Mouse (Mus musculus): ENCODE measurements around the gene Mapkap1. TPM values are rescaled to one million over a fixed set of nuclear protein-coding genes. Genes with fewer than 3 reads are reported as not detected.
"Not testable (repeated sequence)": the region's sequence is repeated elsewhere in the genome, so short reads cannot be mapped to it uniquely, and the experiment has no call there.

Mapkap1 gene
- polyA plus RNA-seq, 1 experiment: 49.4 TPM

DNA sequence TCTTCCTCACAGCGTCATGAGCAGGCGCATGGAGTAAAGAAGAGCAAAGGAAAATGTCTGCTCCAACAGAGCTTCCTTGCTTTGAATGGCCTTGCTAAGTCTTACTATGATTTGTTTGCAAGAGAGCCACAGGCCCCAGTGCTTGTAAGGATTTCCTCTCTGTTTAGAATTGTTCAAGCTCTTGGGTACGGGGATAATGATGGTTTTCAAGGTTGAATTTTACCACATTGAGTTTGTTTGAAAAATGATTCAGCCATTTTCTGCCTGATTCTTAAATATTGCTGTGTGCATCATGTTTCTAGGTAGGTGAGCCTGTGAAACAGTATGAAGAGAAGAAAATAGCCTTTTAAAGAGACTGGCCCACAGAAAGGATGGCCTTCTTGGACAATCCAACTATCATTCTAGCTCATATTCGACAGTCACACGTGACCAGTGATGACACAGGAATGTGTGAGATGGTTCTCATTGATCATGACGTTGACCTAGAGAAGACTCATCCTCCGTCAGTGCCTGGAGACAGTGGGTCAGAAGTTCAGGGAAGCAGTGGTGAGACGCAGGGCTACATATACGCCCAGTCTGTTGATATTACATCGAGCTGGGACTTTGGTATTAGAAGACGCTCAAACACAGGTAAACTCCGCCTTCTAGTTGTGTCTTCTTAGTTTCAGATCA is 25.3 kb downstream of the Mapkap1 start:
- 95% methylated on average over 12 of the region's 12 CpGs for WGBS
- H3K27ac ChIP-seq (ENCODE audit: insufficient read depth, low read depth, low read length): no peak overlapping the region
- no peaks in the 10 kb centered on the region for H3K4me1 ChIP-seq (ENCODE audit: control insufficient read depth, insufficient read depth, low read length)
- DNase-seq: no peak
- H3K36me3 ChIP-seq (ENCODE audit: control insufficient read depth, insufficient read depth, low read length): no peaks in the 10 kb centered on the region
- no peak for TF ChIP-seq CTCF (conservative IDR thresholded peaks at IDR 0.05; ENCODE audit: insufficient read depth, insufficient read length, low read depth, low read length)
- no peak for TF ChIP-seq POLR2A (IDR thresholded peaks at IDR 0.05; ENCODE audit: low read depth, low read length)
- no peak overlapping the region for H3K4me3 ChIP-seq (ENCODE audit: insufficient read depth, low read depth, low read length)
- H3K27me3 ChIP-seq (replicated peaks; ENCODE audit: control insufficient read depth, insufficient read depth, low read length): no peaks in the 10 kb centered on the region

DNA sequence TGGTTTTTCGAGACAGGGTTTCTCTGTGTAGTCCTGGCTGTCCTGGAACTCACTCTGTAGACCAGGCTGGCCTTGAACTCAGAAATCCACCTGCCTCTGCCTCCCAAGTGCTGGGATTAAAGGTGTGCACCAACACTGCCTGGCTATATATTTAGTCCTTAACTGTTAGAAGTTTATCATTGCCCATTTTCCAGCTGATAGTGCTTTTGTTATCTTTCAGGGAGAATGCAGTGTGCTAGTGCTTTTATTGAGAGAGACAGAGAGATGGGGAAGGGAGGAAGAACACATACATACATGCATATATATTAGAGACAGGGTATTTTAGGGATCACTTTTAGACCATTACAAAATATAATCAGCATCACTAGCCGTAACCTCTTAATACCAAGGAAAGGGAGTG is 26.3 kb downstream of the Mapkap1 start:
- H3K36me3 ChIP-seq (ENCODE audit: control insufficient read depth, insufficient read depth, low read length); H3K27ac ChIP-seq (ENCODE audit: insufficient read depth, low read depth, low read length); H3K27me3 ChIP-seq (replicated peaks; ENCODE audit: control insufficient read depth, insufficient read depth, low read length); DNase-seq; H3K4me3 ChIP-seq (ENCODE audit: insufficient read depth, low read depth, low read length); H3K4me1 ChIP-seq (ENCODE audit: control insufficient read depth, insufficient read depth, low read length): not testable (repeated sequence)
- 100% methylated on average over 1 of the region's 2 CpGs for WGBS

DNA sequence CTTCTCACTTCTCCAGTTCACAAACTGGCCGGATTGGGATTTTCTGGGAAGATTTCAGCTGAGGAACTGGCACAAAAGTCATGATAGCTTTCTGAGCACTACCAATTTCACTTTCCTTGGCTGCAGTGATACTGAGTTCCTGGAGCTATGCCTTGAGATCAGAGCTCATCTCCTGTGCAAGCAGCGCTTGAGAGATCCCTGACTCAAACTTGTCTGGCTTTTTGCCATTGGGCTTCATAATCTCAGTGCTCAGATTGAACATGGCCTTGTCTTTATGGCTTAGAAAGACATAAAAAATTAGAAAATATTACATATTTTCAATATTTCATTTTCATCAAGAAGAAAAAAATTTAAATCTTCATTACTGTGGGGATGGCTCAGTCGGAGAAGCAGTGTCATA is 29.8 kb downstream of the Mapkap1 start:
- no peaks in the 10 kb centered on the region for H3K36me3 ChIP-seq (ENCODE audit: control insufficient read depth, insufficient read depth, low read length)
- no peaks in the 10 kb centered on the region for H3K4me1 ChIP-seq (ENCODE audit: control insufficient read depth, insufficient read depth, low read length)
- no peak overlapping the region for H3K4me3 ChIP-seq (ENCODE audit: insufficient read depth, low read depth, low read length)
- H3K27me3 ChIP-seq (replicated peaks; ENCODE audit: control insufficient read depth, insufficient read depth, low read length): no peaks in the 10 kb centered on the region
- H3K27ac ChIP-seq (ENCODE audit: insufficient read depth, low read depth, low read length): no peak overlapping the region
- no peak for DNase-seq
- WGBS: 90% methylated on average over 3 of the region's 3 CpGs
- TF ChIP-seq CTCF (conservative IDR thresholded peaks at IDR 0.05; ENCODE audit: insufficient read depth, insufficient read length, low read depth, low read length) (no peak), POLR2A (IDR thresholded peaks at IDR 0.05; ENCODE audit: low read depth, low read length) (no peak)

DNA sequence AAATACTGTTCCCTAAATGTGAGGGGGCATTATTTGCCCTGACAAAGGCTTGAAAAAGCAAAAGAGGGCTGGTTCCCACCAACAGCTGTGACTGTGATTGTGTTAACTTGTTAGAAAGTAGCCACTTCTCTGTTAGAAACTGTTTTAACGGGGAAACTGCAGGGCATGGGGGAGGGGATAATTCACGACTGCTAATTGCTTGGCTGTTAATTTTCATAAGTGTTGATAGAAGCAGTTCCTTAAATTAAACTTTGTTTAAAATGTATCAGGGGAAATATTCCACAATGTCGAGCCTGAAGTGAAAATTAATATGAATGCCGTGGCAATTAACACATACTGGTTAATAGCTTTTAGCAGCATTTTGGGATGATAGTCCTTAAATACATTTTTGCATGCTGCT is 42.2 kb downstream of the Mapkap1 start:
- Histone ChIP-seq H3K27ac (ENCODE audit: insufficient read depth, low read depth, low read length) (no peak overlapping the region), H3K36me3 (ENCODE audit: control insufficient read depth, insufficient read depth, low read length) (no peaks in the 10 kb centered on the region; the same call in 1 of the 2 replicates), H3K4me3 (ENCODE audit: insufficient read depth, low read depth, low read length) (no peak overlapping the region), H3K4me1 (ENCODE audit: control insufficient read depth, insufficient read depth, low read length) (no peaks in the 10 kb centered on the region), H3K27me3 (replicated peaks; ENCODE audit: control insufficient read depth, insufficient read depth, low read length) (no peaks in the 10 kb centered on the region)
- TF ChIP-seq POLR2A (IDR thresholded peaks at IDR 0.05; ENCODE audit: low read depth, low read length) (no peak), CTCF (conservative IDR thresholded peaks at IDR 0.05; ENCODE audit: insufficient read depth, insufficient read length, low read depth, low read length) (no peak)
- 62% methylated on average over 4 of the region's 4 CpGs for WGBS
- no peak for DNase-seq

DNA sequence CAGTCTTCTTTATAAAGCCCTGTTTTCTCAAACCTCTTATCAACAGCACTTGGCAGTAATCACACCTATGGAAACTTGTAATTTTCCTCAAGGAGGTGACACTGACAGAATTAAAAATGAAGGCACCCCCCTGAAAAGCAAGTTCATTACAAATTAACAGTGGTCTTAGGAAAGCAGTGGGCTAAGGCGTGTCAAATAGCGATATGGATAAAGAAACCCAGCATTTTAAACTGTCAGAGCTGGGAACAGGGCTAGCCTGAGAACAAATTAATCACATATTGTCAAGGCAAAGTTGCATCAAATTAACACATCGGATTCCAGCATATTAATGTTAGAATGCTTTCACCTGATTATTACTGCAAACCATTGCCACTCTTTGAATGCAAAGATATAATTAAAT is 55.9 kb downstream of the Mapkap1 start:
- H3K27ac ChIP-seq (ENCODE audit: insufficient read depth, low read depth, low read length): no peak overlapping the region
- H3K4me1 ChIP-seq (ENCODE audit: control insufficient read depth, insufficient read depth, low read length): no peaks in the 10 kb centered on the region
- no peak overlapping the region for H3K4me3 ChIP-seq (ENCODE audit: insufficient read depth, low read depth, low read length)
- no peak for DNase-seq
- no peak for TF ChIP-seq POLR2A (IDR thresholded peaks at IDR 0.05; ENCODE audit: low read depth, low read length)
- TF ChIP-seq CTCF (conservative IDR thresholded peaks at IDR 0.05; ENCODE audit: insufficient read depth, insufficient read length, low read depth, low read length): no peak
- H3K27me3 ChIP-seq (replicated peaks; ENCODE audit: control insufficient read depth, insufficient read depth, low read length): no peaks in the 10 kb centered on the region
- 88% methylated on average over 3 of the region's 3 CpGs for WGBS
- H3K36me3 ChIP-seq (ENCODE audit: control insufficient read depth, insufficient read depth, low read length): no peaks in the 10 kb centered on the region; the same call in 1 of the 2 replicates

DNA sequence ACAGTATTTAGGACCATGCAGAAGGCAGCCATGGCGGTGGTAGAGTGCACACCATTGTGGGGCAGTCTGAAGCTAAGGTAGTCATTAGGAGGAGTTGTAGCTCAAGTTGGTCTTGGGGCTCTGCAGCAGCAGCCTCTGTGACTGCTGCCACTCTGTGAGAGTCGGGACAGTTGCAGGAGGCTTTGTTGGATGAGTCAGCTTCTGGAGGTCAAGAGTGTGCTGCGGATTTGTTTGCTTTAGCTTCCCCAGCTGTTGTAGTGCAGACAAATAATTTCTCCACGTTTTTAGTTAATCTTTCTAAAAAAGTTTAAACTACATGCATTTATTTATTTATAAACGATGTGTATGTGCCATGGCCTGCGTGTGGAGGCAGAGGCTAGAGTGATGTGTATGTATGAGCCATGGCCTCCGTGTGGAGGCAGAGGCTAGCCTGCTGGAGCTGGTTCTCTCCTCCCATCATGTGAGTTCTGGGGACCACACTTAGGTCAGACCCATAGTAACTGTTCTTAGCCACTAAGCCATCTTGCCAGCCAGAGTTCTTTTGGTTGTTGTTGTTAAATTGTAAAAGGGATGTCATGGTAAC is 62.1 kb downstream of the Mapkap1 start:
- H3K36me3 ChIP-seq (ENCODE audit: control insufficient read depth, insufficient read depth, low read length): no peaks in the 10 kb centered on the region
- no peak overlapping the region for H3K27ac ChIP-seq (ENCODE audit: insufficient read depth, low read depth, low read length)
- H3K27me3 ChIP-seq (replicated peaks; ENCODE audit: control insufficient read depth, insufficient read depth, low read length): no peaks in the 10 kb centered on the region
- H3K4me3 ChIP-seq (ENCODE audit: insufficient read depth, low read depth, low read length): no peak overlapping the region
- no peak for TF ChIP-seq POLR2A (IDR thresholded peaks at IDR 0.05; ENCODE audit: low read depth, low read length)
- TF ChIP-seq CTCF (conservative IDR thresholded peaks at IDR 0.05; ENCODE audit: insufficient read depth, insufficient read length, low read depth, low read length): no peak
- 68% methylated on average over 7 of the region's 7 CpGs for WGBS
- no peaks in the 10 kb centered on the region for H3K4me1 ChIP-seq (ENCODE audit: control insufficient read depth, insufficient read depth, low read length)
- no peak for DNase-seq

DNA sequence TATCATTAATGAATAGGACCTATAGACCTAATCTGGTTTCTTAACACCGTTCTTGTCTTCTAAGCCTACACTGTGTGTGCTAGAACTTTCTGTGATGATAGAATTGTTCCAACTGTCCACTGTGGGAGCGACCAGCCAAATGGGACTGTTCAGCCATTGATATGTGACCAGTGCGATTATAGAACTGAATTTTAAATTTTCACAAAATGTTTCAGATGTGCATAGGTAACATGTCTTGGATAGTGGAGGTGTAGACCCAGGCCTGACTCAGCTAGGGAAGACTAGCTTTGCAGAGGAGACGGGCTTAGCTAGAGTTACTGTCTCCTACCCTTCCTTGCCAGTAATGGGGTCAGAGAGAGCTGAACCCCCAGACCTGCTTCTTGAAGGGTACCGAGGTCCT is 62.8 kb downstream of the Mapkap1 start:
- DNase-seq: no peak
- H3K4me1 ChIP-seq (ENCODE audit: control insufficient read depth, insufficient read depth, low read length): no peaks in the 10 kb centered on the region
- no peak for TF ChIP-seq CTCF (conservative IDR thresholded peaks at IDR 0.05; ENCODE audit: insufficient read depth, insufficient read length, low read depth, low read length)
- TF ChIP-seq POLR2A (IDR thresholded peaks at IDR 0.05; ENCODE audit: low read depth, low read length): no peak
- H3K27ac ChIP-seq (ENCODE audit: insufficient read depth, low read depth, low read length): no peak overlapping the region
- H3K36me3 ChIP-seq (ENCODE audit: control insufficient read depth, insufficient read depth, low read length): no peaks in the 10 kb centered on the region
- H3K4me3 ChIP-seq (ENCODE audit: insufficient read depth, low read depth, low read length): no peak overlapping the region
- 93% methylated on average over 5 of the region's 5 CpGs for WGBS
- no peaks in the 10 kb centered on the region for H3K27me3 ChIP-seq (replicated peaks; ENCODE audit: control insufficient read depth, insufficient read depth, low read length)
